Mouse (Mus musculus) testis, postnatal 10 days (tissue): ENCODE results near the gene Cpsf2.

Source experiments
- DNase-seq: peaks from one replicate; pipeline ENCODE4 v3.0.0; 2021; ENCODE audit warnings: low spot score

The Cpsf2 gene

DNA sequence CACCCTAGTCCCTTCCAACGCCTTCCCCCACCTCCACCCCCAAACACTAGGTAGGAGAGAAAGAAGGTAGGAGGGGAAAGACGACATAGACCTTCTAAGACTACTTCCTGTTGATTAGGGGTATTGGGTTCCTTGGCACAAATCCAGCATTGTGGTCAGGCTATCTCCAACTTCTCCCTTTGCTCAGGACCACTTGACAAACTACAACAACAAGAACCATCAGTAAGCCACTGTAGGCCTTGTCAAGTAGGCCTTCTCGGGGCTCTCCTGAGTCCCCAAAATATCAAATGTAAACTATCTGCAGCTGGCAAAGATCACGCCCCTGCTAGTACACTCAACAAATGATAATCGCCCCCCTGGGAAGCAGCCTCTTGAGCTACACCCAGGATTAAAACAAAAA lies 4.5 kb downstream of the Cpsf2 start:
- DNase-seq: no peak

DNA sequence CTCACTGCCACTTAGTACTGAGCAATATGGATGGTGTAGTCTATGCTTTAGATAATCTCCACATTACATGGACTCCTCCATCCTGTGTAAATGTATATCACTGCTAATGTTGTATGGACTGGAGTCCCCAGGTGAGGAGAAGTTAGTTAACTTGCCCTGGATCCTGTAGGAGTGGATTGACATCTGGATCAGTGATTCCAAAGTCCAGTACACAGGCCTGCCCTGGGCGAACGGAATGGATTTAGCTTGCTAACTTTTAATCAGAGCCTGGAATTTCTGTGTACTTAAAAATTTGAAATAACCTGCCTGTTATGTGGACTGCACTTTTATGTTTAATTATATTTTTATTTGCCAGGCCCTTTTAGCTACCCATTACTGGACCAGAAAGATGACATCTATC lies 5.8 kb downstream of the Cpsf2 start:
- no peak for DNase-seq

DNA sequence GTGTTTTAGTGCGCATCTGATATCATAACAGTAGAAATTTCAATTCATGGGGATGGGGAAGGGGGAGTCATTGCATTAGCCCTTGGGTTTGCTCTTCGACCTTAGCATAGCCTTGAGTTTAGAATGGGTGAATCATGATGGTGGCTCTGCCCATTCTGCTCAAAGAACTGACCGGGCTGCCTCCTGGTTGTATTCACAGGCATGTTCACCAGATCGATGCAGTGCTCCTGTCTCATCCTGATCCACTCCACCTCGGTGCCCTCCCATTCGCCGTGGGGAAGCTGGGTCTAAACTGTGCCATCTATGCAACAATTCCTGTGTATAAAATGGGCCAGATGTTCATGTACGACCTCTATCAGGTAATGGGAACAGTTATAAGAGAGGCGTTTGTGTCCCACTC lies 7.2 kb downstream of the Cpsf2 start:
- no peak for DNase-seq

GRCm38 (mm10) chr12:101985110-101985509 lies 9.3 kb downstream of the Cpsf2 start:
- DNase-seq: no peak

DNA sequence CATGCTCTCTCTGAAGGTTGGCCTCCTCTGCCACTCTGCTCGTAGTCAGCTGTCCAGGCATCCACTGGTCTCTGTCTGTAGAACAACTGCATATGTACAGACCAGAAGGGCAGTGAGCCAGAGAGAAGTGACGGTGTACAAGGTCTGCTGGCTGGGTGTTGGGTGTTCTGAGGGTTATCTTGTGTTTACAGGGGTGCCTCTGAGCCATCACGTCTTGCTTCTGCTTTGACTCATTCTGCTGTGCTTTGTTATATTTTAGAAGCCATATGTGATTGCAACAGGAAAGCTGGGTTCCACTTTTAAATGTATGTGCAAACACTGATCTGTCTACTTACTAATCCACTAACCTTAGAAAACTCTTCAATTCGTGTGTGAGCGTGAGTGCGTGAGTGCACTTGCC lies 11.9 kb downstream of the Cpsf2 start:
- no peak for DNase-seq

GRCm38 (mm10) chr12:101994576-101995467 lies 19.0 kb downstream of the Cpsf2 start:
- no peak for DNase-seq

GRCm38 (mm10) chr12:101998929-101999328 lies 23.1 kb downstream of the Cpsf2 start:
- no peak for DNase-seq

- DNase-seq: no peak
These were observed 25.0 kb downstream of the Cpsf2 start for GRCm38 (mm10) chr12:102000785-102001184.

GRCm38 (mm10) chr12:102008111-102008977 lies 32.6 kb downstream of the Cpsf2 start:
- no peak for DNase-seq

- no peak for DNase-seq
These were observed 33.8 kb downstream of the Cpsf2 start for GRCm38 (mm10) chr12:102009551-102009950.

- no peak for DNase-seq
These were observed 38.6 kb downstream of the Cpsf2 start for GRCm38 (mm10) chr12:102014411-102014810.

DNA sequence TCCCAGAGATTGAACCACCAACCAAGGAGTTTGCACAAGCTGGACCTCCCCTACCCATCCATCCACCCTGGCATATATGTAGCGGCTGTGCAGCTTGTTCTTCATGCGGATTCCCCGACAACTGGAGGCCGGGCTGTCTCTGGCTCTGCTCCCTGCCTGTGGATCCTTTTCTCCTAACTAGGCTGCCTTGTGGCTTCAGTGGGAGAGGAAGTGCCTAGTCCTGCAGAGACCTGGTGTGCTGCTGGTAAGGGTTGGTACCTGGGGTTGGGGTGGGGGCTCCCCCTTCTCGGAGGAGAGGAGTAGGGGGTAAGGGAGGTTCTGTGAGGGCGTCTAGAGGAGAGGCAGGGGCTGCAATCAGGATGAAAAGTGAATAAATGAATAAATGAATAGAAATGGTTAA lies 39.3 kb downstream of the Cpsf2 start:
- DNase-seq: no peak

DNA sequence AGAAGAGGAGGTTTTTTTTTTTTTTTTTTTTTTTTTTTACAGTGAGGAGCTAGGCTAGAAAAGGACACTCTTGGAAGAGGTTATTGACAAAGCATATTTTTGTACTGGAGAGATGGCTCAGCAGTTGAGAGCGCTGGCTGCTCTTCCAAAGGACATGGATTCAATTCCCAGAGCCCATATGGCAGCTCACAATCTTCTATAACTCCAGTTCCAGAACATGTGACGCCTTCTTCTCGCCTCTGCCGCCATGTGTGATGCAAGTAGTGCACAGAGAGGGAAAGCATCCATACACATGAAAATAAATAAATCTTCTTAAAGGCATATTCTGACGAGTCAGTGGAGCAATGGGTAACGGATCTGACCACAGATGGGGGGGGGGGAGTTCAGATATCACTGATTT lies 46.1 kb downstream of the Cpsf2 start:
- DNase-seq: no peak

- no peak for DNase-seq
These were observed 53.4 kb downstream of the Cpsf2 start for GRCm38 (mm10) chr12:102029184-102029583.

DNA sequence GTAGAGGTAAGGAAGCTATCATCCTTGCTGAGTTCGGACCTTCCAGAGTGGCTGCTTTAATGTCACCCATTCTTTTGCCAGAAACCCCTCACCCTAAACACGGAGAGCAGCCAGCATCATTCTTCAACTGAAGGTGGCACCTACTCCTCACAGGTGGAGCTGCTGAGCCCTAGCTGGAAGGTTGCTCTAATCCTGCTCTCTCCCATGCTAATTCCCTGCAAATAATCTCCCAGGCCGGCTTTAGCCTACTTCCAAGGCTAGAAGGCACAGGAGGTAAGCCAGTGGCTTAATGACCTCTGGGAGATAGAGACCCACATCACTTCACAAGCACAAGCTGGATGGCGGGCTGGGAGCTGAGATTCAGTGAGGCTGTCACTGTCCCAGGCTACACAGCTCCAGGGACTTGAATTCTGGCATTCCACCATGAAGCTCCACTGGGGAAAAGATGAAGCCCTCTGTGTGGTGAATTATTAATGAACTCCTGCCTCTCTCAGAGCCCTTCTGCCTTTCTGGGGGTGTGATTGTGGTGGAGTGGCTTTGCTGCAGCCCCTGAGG lies 54.2 kb downstream of the Cpsf2 start:
- no peak for DNase-seq

DNA sequence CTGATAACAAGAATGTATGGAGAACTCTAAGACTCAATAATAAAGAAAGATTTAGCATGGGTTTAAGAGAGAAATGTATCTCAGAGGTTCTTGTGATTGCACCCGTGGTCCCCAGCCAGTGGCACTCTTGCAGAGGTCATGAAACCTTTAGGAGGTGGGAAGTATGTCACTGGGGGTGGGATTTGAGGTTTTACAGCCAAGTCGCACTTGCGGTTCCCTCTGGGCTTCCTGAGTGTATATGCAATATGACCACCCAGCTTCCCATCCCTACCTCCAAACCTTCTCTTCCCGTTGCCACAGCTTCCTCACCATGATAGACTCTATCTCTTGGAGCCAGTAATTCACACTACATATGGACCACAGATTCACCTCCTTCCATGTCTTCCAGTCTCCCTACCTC lies 59.1 kb downstream of the Cpsf2 start:
- no peak for DNase-seq

DNA sequence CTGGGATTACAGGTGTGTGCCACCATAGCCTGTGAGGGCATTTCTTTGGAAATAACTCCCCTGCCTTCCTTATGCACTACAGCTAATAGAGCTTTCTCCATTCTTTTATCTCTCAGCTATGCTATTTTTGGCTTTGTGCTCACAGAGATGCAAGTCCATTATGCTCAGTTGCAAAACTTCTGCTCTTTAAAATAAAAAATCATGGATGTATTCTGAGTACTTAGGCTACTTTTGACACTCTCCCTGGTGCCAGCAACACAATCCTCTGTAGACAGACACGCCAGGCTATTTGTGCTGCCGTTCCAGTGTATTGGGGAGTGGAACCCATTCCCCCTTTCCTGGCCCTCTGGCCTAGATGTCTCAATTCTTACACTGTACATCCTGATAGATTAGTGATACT lies 64.1 kb downstream of the Cpsf2 start:
- DNase-seq: no peak

GRCm38 (mm10) chr12:102041699-102042098 lies 65.9 kb downstream of the Cpsf2 start:
- DNase-seq: no peak

DNA sequence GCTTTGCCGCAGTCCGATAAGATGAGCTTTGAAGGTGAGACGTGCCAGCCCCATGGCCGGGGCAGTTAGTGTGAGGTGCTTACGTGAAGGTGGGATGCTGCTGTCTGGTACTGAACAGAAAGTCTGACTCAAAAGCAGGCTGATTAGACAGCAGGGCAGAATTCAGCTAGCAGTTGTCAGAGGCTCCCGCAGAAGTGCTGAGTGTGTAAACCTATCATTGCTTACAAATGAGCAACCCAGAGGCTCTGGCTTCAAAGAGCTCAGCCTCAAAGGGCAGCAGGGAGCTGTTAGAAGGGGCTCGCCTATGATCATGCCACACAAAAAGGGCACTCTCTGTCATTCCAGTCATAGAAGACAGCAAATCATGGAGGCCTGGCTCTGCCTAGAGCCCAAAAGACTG lies 66.5 kb downstream of the Cpsf2 start:
- DNase-seq: no peak

GRCm38 (mm10) chr12:102043840-102044239 lies 68.1 kb downstream of the Cpsf2 start:
- no peak for DNase-seq

DNA sequence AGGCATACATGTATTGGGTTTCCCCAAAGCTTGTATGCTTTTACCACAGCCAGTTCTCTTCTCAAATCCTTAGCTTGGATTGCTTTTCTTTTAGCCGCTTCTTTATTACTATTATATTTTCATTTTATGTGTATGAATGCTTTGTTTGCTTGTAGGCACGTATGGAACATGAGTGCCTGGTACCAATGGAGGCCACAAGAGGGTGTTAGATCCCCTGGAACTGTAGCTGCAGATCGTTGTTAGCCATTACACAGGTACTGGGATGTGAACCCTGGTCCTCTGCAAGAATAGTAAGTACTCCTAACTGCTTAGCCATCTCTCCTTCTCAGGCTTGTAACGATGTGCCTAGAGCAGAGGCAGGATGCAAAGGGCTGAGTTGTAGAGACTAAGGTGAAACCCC lies 78.4 kb downstream of the Cpsf2 start:
- no peak for DNase-seq

DNA sequence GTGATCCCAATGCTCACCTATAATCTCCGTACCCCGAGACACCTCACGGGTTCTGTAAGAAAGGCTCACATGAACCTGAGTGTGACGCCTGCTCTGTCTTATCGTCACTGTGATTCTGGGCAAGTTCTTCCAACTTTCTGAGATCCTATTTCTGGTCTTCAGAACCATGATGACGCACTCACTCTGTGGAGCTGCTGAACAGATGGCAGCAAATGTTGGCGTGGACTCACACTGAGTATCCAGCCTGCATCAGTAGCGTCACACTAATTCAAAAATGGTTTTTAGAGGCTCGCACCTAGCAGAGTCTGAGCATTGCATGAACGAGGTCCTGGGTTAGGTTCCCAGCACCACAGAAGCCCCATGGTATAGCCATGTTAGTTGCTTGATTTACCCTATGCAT lies 80.0 kb downstream of the Cpsf2 start:
- DNase-seq: no peak
